Mouse (Mus musculus): ENCODE results near the gene Hacd2.

GRCm38 (mm10) chr16:35023138-35023735 is 1.0 kb downstream of the Hacd2 start:
- TF ChIP-seq CTCF (conservative IDR thresholded peaks at IDR 0.05 in 1 of 2, IDR thresholded peaks at IDR 0.05 in 1 of 2; ENCODE audit: low read depth in 2 of 2, low read length in 2 of 2), result no peak
- no peak for TF ChIP-seq UBTF (IDR thresholded peaks at IDR 0.05; ENCODE audit: low read depth, low read length)
- no peak for TF ChIP-seq EP300 (IDR thresholded peaks at IDR 0.05; ENCODE audit: low read length)
- TF ChIP-seq MAZ (IDR thresholded peaks at IDR 0.05; ENCODE audit: low read depth, low read length), result no peak

Measured in CH12.LX (cell line).